27 mouse cellular contexts compared by ENCODE assay signal in genomic region chr9:47846275-47846674, GRCm38 (mm10).
DNase-seq lines count a peak whose midpoint lies in the region; ATAC-seq lines count a peak whose summit lies in the region.
"Had no signal": no experiment of that assay in that cellular context is flagged by ENCODE, and none has a peak within 500 bp of the region (broad histone marks: within the 10 kb centered on the region; RNA-seq: fewer than 3 reads in every experiment).

No protein-coding gene starts in this region.

- H3K27ac ChIP-seq in midbrain, embryonic 14.5 days (replicated peaks; ENCODE audit: low read depth, low read length) = no peak overlapping the region
- no peak overlapping the region for H3K27ac ChIP-seq in midbrain, embryonic 13.5 days
- H3K27ac ChIP-seq in forebrain, embryonic 15.5 days (replicated peaks) = 0 out of 2 replicates have a peak overlapping the region, but pooled peaks have one; percentile 11
- H3K27ac ChIP-seq: heart, embryonic 10.5 days; layer of hippocampus, adult 2 months; limb, embryonic 15.5 days; liver, embryonic 13.5 days; macrophage; midbrain, embryonic 15.5 days had no signal

- WGBS in midbrain, embryonic 14.5 days = 63% methylated on average over 10 of the region's 10 CpGs
- WGBS in midbrain, embryonic 13.5 days = 63% methylated on average over 10 of the region's 10 CpGs
- WGBS in forebrain, embryonic 15.5 days = 28% methylated on average over 10 of the region's 10 CpGs

- peak; percentile 48 for DNase-seq in embryo, embryonic 10 days (ENCODE audit: low spot score)
- DNase-seq in embryo, embryonic 11 days = no peak
- DNase-seq in midbrain, embryonic 14.5 days = peak; percentile 40
- DNase-seq in retina, postnatal 1 day = peak; percentile 53
- DNase-seq in heart, postnatal 25 days (ENCODE audit: low spot score) = no peak
- DNase-seq in cerebellum, postnatal 36 days = no peak
- DNase-seq: adrenal gland, adult 8-10 months; cerebellum, adult 8-10 months; gastrocnemius, postnatal 25 days; heart, adult 11 months; heart, postnatal 4 days; kidney, postnatal 36 days; liver, embryonic 13.5 days; lung, adult 18-20 months; thymus, adult 2 months; thymus, postnatal 4 days had no signal

- H3K9me3 ChIP-seq in midbrain, embryonic 14.5 days (ENCODE audit: control insufficient read depth, low read length) = no peaks in the 10 kb centered on the region
- no peaks in the 10 kb centered on the region for H3K9me3 ChIP-seq in midbrain, embryonic 13.5 days
- no peaks in the 10 kb centered on the region for H3K9me3 ChIP-seq in forebrain, embryonic 15.5 days
- H3K9me3 ChIP-seq: heart, embryonic 10.5 days; limb, embryonic 15.5 days; liver, embryonic 13.5 days; midbrain, embryonic 15.5 days had no signal

- 0 out of 2 replicates have a peak, but pooled peaks cover 4% of the 10 kb centered on the region for H3K36me3 ChIP-seq in midbrain, embryonic 14.5 days (ENCODE audit: control insufficient read depth, insufficient read depth, low read length)
- no peaks in the 10 kb centered on the region for H3K36me3 ChIP-seq in midbrain, embryonic 13.5 days
- H3K36me3 ChIP-seq in forebrain, embryonic 15.5 days = no peaks in the 10 kb centered on the region
- H3K36me3 ChIP-seq: heart, embryonic 10.5 days; limb, embryonic 15.5 days; liver, embryonic 13.5 days; midbrain, embryonic 15.5 days had no signal

- H3K4me1 ChIP-seq in midbrain, embryonic 14.5 days (ENCODE audit: control insufficient read depth, insufficient read depth, low read length) = peaks cover 20% of the 10 kb centered on the region
- H3K4me1 ChIP-seq in midbrain, embryonic 13.5 days (replicated peaks) = peaks cover 53% of the 10 kb centered on the region
- H3K4me1 ChIP-seq in forebrain, embryonic 15.5 days = peaks cover 22% of the 10 kb centered on the region
- H3K4me1 ChIP-seq: liver, embryonic 13.5 days had no signal

- no peak for ATAC-seq in midbrain, embryonic 14.5 days (ENCODE audit: low FRiP score, low TSS enrichment)
- ATAC-seq in midbrain, embryonic 13.5 days = no peak
- ATAC-seq in forebrain, embryonic 15.5 days (replicated peaks) = 0 out of 2 replicates have a peak, but pooled peaks have one; percentile 34
- ATAC-seq: intestine, postnatal 0 days; lung, postnatal 0 days; midbrain, embryonic 15.5 days had no signal

- no peak overlapping the region for H3K4me3 ChIP-seq in midbrain, embryonic 14.5 days (replicated peaks; ENCODE audit: low read depth, low read length)
- H3K4me3 ChIP-seq in midbrain, embryonic 13.5 days (replicated peaks) = no peak overlapping the region
- no peak overlapping the region for H3K4me3 ChIP-seq in forebrain, embryonic 15.5 days
- H3K4me3 ChIP-seq: erythroblast, embryonic 14.5 days; heart, embryonic 10.5 days; layer of hippocampus, adult 2 months; limb, embryonic 15.5 days; liver, embryonic 13.5 days; midbrain, embryonic 15.5 days had no signal

- no peak overlapping the region for H3K9ac ChIP-seq in midbrain, embryonic 14.5 days (replicated peaks; ENCODE audit: low read length)
- H3K9ac ChIP-seq in midbrain, embryonic 13.5 days (replicated peaks) = no peak overlapping the region
- H3K9ac ChIP-seq in forebrain, embryonic 15.5 days (replicated peaks) = no peak overlapping the region
- H3K9ac ChIP-seq: limb, embryonic 15.5 days; liver, embryonic 13.5 days; midbrain, embryonic 15.5 days had no signal

- no peaks in the 10 kb centered on the region for H3K27me3 ChIP-seq in midbrain, embryonic 14.5 days (ENCODE audit: control insufficient read depth, insufficient read depth, low read length)
- H3K27me3 ChIP-seq in midbrain, embryonic 13.5 days = peaks cover 4% of the 10 kb centered on the region; the same call in 1 of the 2 replicates
- H3K27me3 ChIP-seq in forebrain, embryonic 15.5 days = no peaks in the 10 kb centered on the region
- H3K27me3 ChIP-seq: CH12.LX; liver, embryonic 13.5 days; midbrain, embryonic 15.5 days had no signal

- no peak overlapping the region for H3K4me2 ChIP-seq in midbrain, embryonic 14.5 days (ENCODE audit: low read length)
- no peak overlapping the region for H3K4me2 ChIP-seq in midbrain, embryonic 13.5 days (replicated peaks)
- no peak overlapping the region for H3K4me2 ChIP-seq in forebrain, embryonic 15.5 days (replicated peaks)
- H3K4me2 ChIP-seq: limb, embryonic 15.5 days; liver, embryonic 13.5 days; midbrain, embryonic 15.5 days had no signal

- intact Hi-C loops in heart, postnatal 25 days (cut with DNase I) = no loop called here

Comparison
In these comparisons a context has a peak if more than half of its experiments do, and no peak if none do; other contexts are left out.
1. DNase-seq: peak in embryo, embryonic 10 days (single experiment), midbrain, embryonic 14.5 days (single experiment) and retina, postnatal 1 day (single experiment); none in embryo, embryonic 11 days (single experiment), heart, postnatal 25 days (single experiment) and cerebellum, postnatal 36 days (0 of 2).